9 mouse cellular contexts compared by ENCODE assay signal in the genomic region with DNA sequence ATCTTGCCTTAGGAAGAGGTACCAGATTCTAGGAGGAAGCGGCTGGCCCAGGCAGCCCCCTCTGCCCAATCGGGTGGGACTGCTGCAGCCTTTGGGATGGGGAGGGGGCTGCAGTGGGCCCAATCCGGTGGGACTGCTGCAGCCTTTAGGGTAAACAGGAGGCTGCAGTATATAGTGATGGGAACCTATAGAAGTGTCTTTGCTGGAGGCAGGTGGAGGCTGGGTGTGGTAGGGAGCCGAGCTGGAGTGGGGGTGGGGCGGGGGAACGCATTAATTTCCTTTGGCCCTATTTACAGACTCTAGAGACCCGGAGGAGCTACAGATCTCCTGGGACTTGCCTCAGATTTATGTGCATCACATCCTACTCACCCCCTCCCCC. TPM values are rescaled to one million over a fixed set of nuclear protein-coding genes. Genes with fewer than 3 reads are reported as not detected.
DNase-seq lines count a peak whose midpoint lies in the region; ATAC-seq lines count a peak whose summit lies in the region.
"Had no signal": no experiment of that assay in that cellular context is flagged by ENCODE, and none has a peak within 500 bp of the region (broad histone marks: within the 10 kb centered on the region; RNA-seq: fewer than 3 reads in every experiment).

A gene (plus strand): TSS at position 373 of the 379 bp plus-strand sequence.

- no peaks in the 10 kb centered on the region for H3K4me1 ChIP-seq in heart, embryonic 16.5 days (ENCODE audit: control insufficient read depth, insufficient read depth, low read length)
- H3K4me1 ChIP-seq in hindbrain, embryonic 12.5 days, result 0 out of 2 replicates have a peak, but pooled peaks cover 5% of the 10 kb centered on the region
- peaks cover 10% of the 10 kb centered on the region; the same call in 1 of the 2 replicates for H3K4me1 ChIP-seq in limb, embryonic 15.5 days

- peaks cover 2% of the 10 kb centered on the region; the same call in 1 of the 2 replicates for H3K27me3 ChIP-seq in heart, embryonic 16.5 days (ENCODE audit: control insufficient read depth, insufficient read depth, low read length)
- H3K27me3 ChIP-seq in hindbrain, embryonic 12.5 days, result 0 out of 2 replicates have a peak, but pooled peaks cover 6% of the 10 kb centered on the region
- peaks cover 13% of the 10 kb centered on the region; the same call in 1 of the 2 replicates for H3K27me3 ChIP-seq in limb, embryonic 15.5 days

- no peak for ATAC-seq in heart, embryonic 16.5 days (replicated peaks; ENCODE audit: extremely low read depth, insufficient read depth, low FRiP score)
- no peak; the same call in 1 of the 2 replicates for ATAC-seq in hindbrain, embryonic 12.5 days (ENCODE audit: low FRiP score)
- ATAC-seq in limb, embryonic 15.5 days (ENCODE audit: insufficient number of reproducible peaks, low FRiP score, low TSS enrichment, low read depth), result no peak

- no peak within 1 kb of the TSS for H3K9ac ChIP-seq in heart, embryonic 16.5 days (ENCODE audit: low read length)
- peak within 1 kb of the TSS; percentile 51 for H3K9ac ChIP-seq in hindbrain, embryonic 12.5 days
- H3K9ac ChIP-seq in limb, embryonic 15.5 days, result no peak within 1 kb of the TSS

- peak within 1 kb of the TSS; percentile 47 for H3K4me2 ChIP-seq in heart, embryonic 16.5 days (ENCODE audit: low read depth, low read length)
- peak within 1 kb of the TSS; percentile 57 for H3K4me2 ChIP-seq in hindbrain, embryonic 12.5 days (replicated peaks)
- peak within 1 kb of the TSS; percentile 38 for H3K4me2 ChIP-seq in limb, embryonic 15.5 days

- no peaks in the 10 kb centered on the region for H3K36me3 ChIP-seq in heart, embryonic 16.5 days (ENCODE audit: control insufficient read depth, insufficient read depth)
- no peaks in the 10 kb centered on the region for H3K36me3 ChIP-seq in hindbrain, embryonic 12.5 days
- H3K36me3 ChIP-seq in limb, embryonic 15.5 days, result no peaks in the 10 kb centered on the region
- H3K36me3 ChIP-seq: G1E had no signal

- no peak within 1 kb of the TSS for H3K27ac ChIP-seq in heart, embryonic 16.5 days (ENCODE audit: low read length)
- H3K27ac ChIP-seq in hindbrain, embryonic 12.5 days, result no peak within 1 kb of the TSS
- H3K27ac ChIP-seq in limb, embryonic 15.5 days, result no peak within 1 kb of the TSS

- no peaks in the 10 kb centered on the region for H3K9me3 ChIP-seq in heart, embryonic 16.5 days (replicated peaks; ENCODE audit: control insufficient read depth, low read length)
- no peaks in the 10 kb centered on the region for H3K9me3 ChIP-seq in hindbrain, embryonic 12.5 days (replicated peaks)
- H3K9me3 ChIP-seq in limb, embryonic 15.5 days, result no peaks in the 10 kb centered on the region
- H3K9me3 ChIP-seq: G1E had no signal

- H3K4me3 ChIP-seq in heart, embryonic 16.5 days (ENCODE audit: low read length), result peak within 1 kb of the TSS; percentile 8; the same call in 1 of the 2 replicates
- peak within 1 kb of the TSS; percentile 31 for H3K4me3 ChIP-seq in hindbrain, embryonic 12.5 days
- peak within 1 kb of the TSS; percentile 10; the same call in 1 of the 2 replicates for H3K4me3 ChIP-seq in limb, embryonic 15.5 days

- WGBS in heart, embryonic 16.5 days, result 26% methylated on average over 7 of the region's 7 CpGs
- WGBS in hindbrain, embryonic 12.5 days, result 47% methylated on average over 6 of the region's 7 CpGs
- WGBS in limb, embryonic 15.5 days, result 33% methylated on average over 7 of the region's 7 CpGs

- no peak for DNase-seq in heart, adult 9 months (ENCODE audit: low spot score in 2 of 2)
- DNase-seq in cerebellum, postnatal 14 days, result peak; percentile 18 to 42
- DNase-seq in adrenal gland, postnatal 10 days, result no peak
- DNase-seq in gastrocnemius, adult 8-10 months (ENCODE audit: low spot score in 2 of 2), result no peak
- DNase-seq in kidney, postnatal 4 days, result no peak

RNA-seq across cellular contexts. Expression of the gene that starts here (rescaled TPM):
- not detected in 2 replicates for polyA plus RNA-seq in heart, embryonic 16.5 days (2015; fragmentation: Nextera tagmentation; extraction: Ambion mirVana)
- 1.1 TPM in 2 replicates for polyA plus RNA-seq in hindbrain, embryonic 12.5 days (2016; fragmentation: Nextera tagmentation; extraction: Ambion mirVana)
- polyA plus RNA-seq in limb, embryonic 15.5 days (2015; fragmentation: Nextera tagmentation; extraction: Ambion mirVana), result 0.07 and 0.17 TPM in 2 replicates
- total RNA-seq in adrenal gland, postnatal 10 days (2021), result under 1 TPM; 0.27 to 0.76 TPM
- not detected for total RNA-seq in gastrocnemius, adult 8-10 months (2022)
- polyA plus RNA-seq: G1E had no signal

Comparison
In these comparisons a context has a peak if more than half of its experiments do, and no peak if none do; other contexts are left out.
1. DNase-seq: peak in cerebellum, postnatal 14 days (2 of 2); none in heart, adult 9 months (0 of 2), adrenal gland, postnatal 10 days (single experiment), gastrocnemius, adult 8-10 months (0 of 2) and kidney, postnatal 4 days (0 of 2).
2. Peak in every context shown above with its lines, with median percentiles within 50 percentile points of each other: H3K4me2 ChIP-seq and H3K4me3 ChIP-seq.